Mouse (Mus musculus) embryonic fibroblast, embryonic 13.5 days (primary cell): Measurements from ENCODE around the gene Tnfrsf19. TPM values are rescaled to one million over a fixed set of nuclear protein-coding genes. Genes with fewer than 3 reads are reported as not detected.

ENCODE experiments used
- H3K27ac ChIP-seq: 2 replicates; pipeline ENCODE4 v1.5.1; 2012; ENCODE audit warnings: low read length, control low read depth, inconsistent platforms; ENCODE audit not compliant: insufficient read depth
- H3K4me1 ChIP-seq: 2 replicates; pipeline ENCODE4 v1.6.1; 2011; ENCODE audit warnings: low read length; ENCODE audit not compliant: control insufficient read depth, insufficient read depth
- H3K4me3 ChIP-seq: 2 replicates; pipeline ENCODE4 v1.5.1; 2011; ENCODE audit warnings: mild to moderate bottlenecking, control low read depth, low read length; ENCODE audit not compliant: insufficient read depth
- CTCF ChIP-seq: IDR thresholded peaks from 2 replicates; pipeline ENCODE4 v1.5.1; 2011; ENCODE audit warnings: mild to moderate bottlenecking, control low read depth, low read length, moderate library complexity, borderline replicate concordance; ENCODE audit not compliant: insufficient read depth
- POLR2A ChIP-seq: IDR thresholded peaks from 2 replicates; pipeline ENCODE4 v1.6.1; 2011; ENCODE audit warnings: low read depth, mild to moderate bottlenecking, control low read depth, low read length, moderate library complexity
- polyA plus RNA-seq: library from polyadenylated mRNA; stranded (reverse); fragments of >200 nt; gene quantifications from 2 replicates; pipeline ENCODE4 v1.2.4, GENCODE M21; 2011; ENCODE audit warnings: low read depth; ENCODE audit not compliant: missing spikeins, insufficient read length

Tnfrsf19 gene
- polyA plus RNA-seq, 1 experiment = 3.1 TPM

- no peak overlapping the region for H3K4me3 ChIP-seq
- no peak overlapping the region for H3K27ac ChIP-seq
- no peaks in the 10 kb centered on the region for H3K4me1 ChIP-seq
- no peak for TF ChIP-seq POLR2A
- TF ChIP-seq CTCF = no peak
Measured at GRCm38 (mm10) chr14:61030366-61030765, 15.9 kb downstream of the Tnfrsf19 start.

GRCm38 (mm10) chr14:61024006-61024405, 22.3 kb downstream of the Tnfrsf19 start:
- TF ChIP-seq POLR2A (no peak), CTCF (no peak)
- H3K4me3 ChIP-seq = no peak overlapping the region
- no peaks in the 10 kb centered on the region for H3K4me1 ChIP-seq
- no peak overlapping the region for H3K27ac ChIP-seq

GRCm38 (mm10) chr14:61022383-61022782, 23.9 kb downstream of the Tnfrsf19 start:
- no peak overlapping the region for H3K4me3 ChIP-seq
- TF ChIP-seq POLR2A = no peak
- TF ChIP-seq CTCF = no peak
- H3K4me1 ChIP-seq = no peaks in the 10 kb centered on the region
- no peak overlapping the region for H3K27ac ChIP-seq

GRCm38 (mm10) chr14:61020968-61021367, 25.3 kb downstream of the Tnfrsf19 start:
- no peak overlapping the region for H3K4me3 ChIP-seq
- no peak for TF ChIP-seq POLR2A
- no peaks in the 10 kb centered on the region for H3K4me1 ChIP-seq
- no peak overlapping the region for H3K27ac ChIP-seq

- no peaks in the 10 kb centered on the region for H3K4me1 ChIP-seq
- no peak for TF ChIP-seq POLR2A
- no peak for TF ChIP-seq CTCF
- H3K4me3 ChIP-seq = no peak overlapping the region
- H3K27ac ChIP-seq = no peak overlapping the region
Measured at GRCm38 (mm10) chr14:61019880-61020279, 26.4 kb downstream of the Tnfrsf19 start.

GRCm38 (mm10) chr14:61014544-61014943, 31.7 kb downstream of the Tnfrsf19 start:
- Histone ChIP-seq H3K4me3 (no peak overlapping the region), H3K27ac (no peak overlapping the region), H3K4me1 (no peaks in the 10 kb centered on the region)
- TF ChIP-seq CTCF (no peak), POLR2A (no peak)

GRCm38 (mm10) chr14:61012397-61012931, 33.8 kb downstream of the Tnfrsf19 start:
- Histone ChIP-seq H3K4me1 (no peaks in the 10 kb centered on the region), H3K4me3 (no peak overlapping the region), H3K27ac (no peak overlapping the region)
- no peak for TF ChIP-seq CTCF
- TF ChIP-seq POLR2A = no peak

- H3K4me3 ChIP-seq = no peak overlapping the region
- no peak for TF ChIP-seq CTCF
- TF ChIP-seq POLR2A = no peak
- H3K27ac ChIP-seq = no peak overlapping the region
- no peaks in the 10 kb centered on the region for H3K4me1 ChIP-seq
Measured at GRCm38 (mm10) chr14:61011621-61012174, 34.6 kb downstream of the Tnfrsf19 start.

- Histone ChIP-seq H3K4me3 (no peak overlapping the region), H3K4me1 (no peaks in the 10 kb centered on the region), H3K27ac (no peak overlapping the region)
- TF ChIP-seq CTCF (no peak), POLR2A (no peak)
Measured at GRCm38 (mm10) chr14:61005127-61005837, 41.0 kb downstream of the Tnfrsf19 start.

GRCm38 (mm10) chr14:61003676-61004075, 42.6 kb downstream of the Tnfrsf19 start:
- no peak overlapping the region for H3K4me3 ChIP-seq
- TF ChIP-seq CTCF (no peak), POLR2A (no peak)
- no peak overlapping the region for H3K27ac ChIP-seq
- H3K4me1 ChIP-seq = no peaks in the 10 kb centered on the region

- Histone ChIP-seq H3K4me3 (no peak overlapping the region), H3K27ac (no peak overlapping the region), H3K4me1 (no peaks in the 10 kb centered on the region)
- no peak for TF ChIP-seq POLR2A
- no peak for TF ChIP-seq CTCF
Measured at GRCm38 (mm10) chr14:61000072-61000471, 46.2 kb downstream of the Tnfrsf19 start.
